Mouse (Mus musculus): ENCODE measurements at regions not wholly inside any gene's neighbourhood (a gene's known extent, or its start where the extent isn't known, plus 50 kb on each side); places are given as distances from the start of the nearest gene placed in this dataset.

DNA sequence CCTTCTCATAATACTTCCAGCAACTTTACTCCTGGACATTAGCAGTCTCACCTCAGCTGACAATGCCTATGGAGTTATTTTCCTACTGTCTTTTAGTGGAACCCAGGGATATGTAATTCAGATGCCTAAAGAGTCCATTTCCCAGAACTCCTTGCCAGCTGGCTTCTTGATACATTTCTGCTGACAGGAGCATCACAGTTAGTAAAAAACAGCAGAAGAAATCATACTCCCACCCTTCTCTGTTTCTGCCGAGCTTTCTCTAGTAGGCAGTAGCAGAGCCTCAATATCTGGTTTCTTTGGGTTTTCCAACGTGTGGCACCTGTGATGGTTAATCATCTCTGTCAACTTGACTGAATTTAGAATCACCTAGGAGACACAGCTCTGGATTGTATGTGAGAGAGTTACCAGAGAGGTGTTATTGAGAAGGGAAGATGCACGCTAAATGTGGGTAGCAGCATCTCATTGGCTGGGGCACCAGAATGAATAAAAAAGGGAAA, 269.1 kb upstream of the Ncam1 start:
- Histone ChIP-seq H3K27me3 (ENCODE audit: control insufficient read depth, insufficient read depth, low read length) (no peaks in the 10 kb centered on the region), H3K36me3 (ENCODE audit: control insufficient read depth, insufficient read depth, low read length) (no peaks in the 10 kb centered on the region), H3K4me3 (ENCODE audit: low read depth, low read length) (no peak overlapping the region), H3K27ac (ENCODE audit: insufficient read depth, low read depth, low read length) (no peak overlapping the region), H3K4me1 (ENCODE audit: control insufficient read depth, insufficient read depth, insufficient read length, low read length) (no peaks in the 10 kb centered on the region)
- 79% methylated on average over 3 of the region's 3 CpGs for WGBS
- TF ChIP-seq CTCF (IDR thresholded peaks at IDR 0.05; ENCODE audit: extremely low read depth, insufficient read length, insufficient replicate concordance, low read depth, low read length) (no peak), POLR2A (IDR thresholded peaks at IDR 0.05; ENCODE audit: low read depth, low read length) (no peak)

- H3K27ac ChIP-seq (ENCODE audit: insufficient read depth, low read depth, low read length), result no peak overlapping the region
- 81% methylated on average over 10 of the region's 10 CpGs for WGBS
- H3K27me3 ChIP-seq (ENCODE audit: control insufficient read depth, insufficient read depth, low read length), result no peaks in the 10 kb centered on the region
- H3K4me1 ChIP-seq (ENCODE audit: control insufficient read depth, insufficient read depth, insufficient read length, low read length), result no peaks in the 10 kb centered on the region
- H3K36me3 ChIP-seq (ENCODE audit: control insufficient read depth, insufficient read depth, low read length), result no peaks in the 10 kb centered on the region
- TF ChIP-seq POLR2A (IDR thresholded peaks at IDR 0.05; ENCODE audit: low read depth, low read length), result no peak
- no peak overlapping the region for H3K4me3 ChIP-seq (ENCODE audit: low read depth, low read length)
Observed at GRCm38 (mm10) chr9:50064505-50065229, 265.9 kb upstream of the Ncam1 start.

DNA sequence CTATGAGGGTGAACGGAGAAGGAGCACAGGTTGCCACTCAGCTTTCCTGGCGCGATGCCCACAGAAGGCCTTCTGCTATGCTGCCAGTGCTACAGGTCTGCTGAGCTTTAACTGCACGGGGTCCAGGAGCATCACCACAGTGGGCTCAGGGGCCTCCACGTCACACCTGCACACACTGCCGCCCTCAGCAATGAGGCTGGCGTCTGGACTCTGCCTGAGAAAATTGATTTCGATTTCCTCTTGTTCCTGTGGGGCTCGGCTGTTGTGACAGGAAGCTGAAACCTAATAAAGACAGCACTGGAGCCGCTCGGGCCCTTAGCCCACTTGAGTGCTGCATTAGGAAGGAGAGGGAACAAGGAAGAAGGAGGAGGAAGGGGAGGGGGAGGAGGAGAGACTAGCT, 239.5 kb upstream of the Ncam1 start:
- Histone ChIP-seq H3K27me3 (ENCODE audit: control insufficient read depth, insufficient read depth, low read length) (no peaks in the 10 kb centered on the region), H3K4me1 (ENCODE audit: control insufficient read depth, insufficient read depth, insufficient read length, low read length) (no peaks in the 10 kb centered on the region), H3K27ac (ENCODE audit: insufficient read depth, low read depth, low read length) (no peak overlapping the region), H3K4me3 (ENCODE audit: low read depth, low read length) (no peak overlapping the region), H3K36me3 (ENCODE audit: control insufficient read depth, insufficient read depth, low read length) (no peaks in the 10 kb centered on the region)
- WGBS, result 50% methylated on average over 11 of the region's 11 CpGs
- no peak for TF ChIP-seq CTCF (IDR thresholded peaks at IDR 0.05; ENCODE audit: extremely low read depth, insufficient read length, insufficient replicate concordance, low read depth, low read length)

DNA sequence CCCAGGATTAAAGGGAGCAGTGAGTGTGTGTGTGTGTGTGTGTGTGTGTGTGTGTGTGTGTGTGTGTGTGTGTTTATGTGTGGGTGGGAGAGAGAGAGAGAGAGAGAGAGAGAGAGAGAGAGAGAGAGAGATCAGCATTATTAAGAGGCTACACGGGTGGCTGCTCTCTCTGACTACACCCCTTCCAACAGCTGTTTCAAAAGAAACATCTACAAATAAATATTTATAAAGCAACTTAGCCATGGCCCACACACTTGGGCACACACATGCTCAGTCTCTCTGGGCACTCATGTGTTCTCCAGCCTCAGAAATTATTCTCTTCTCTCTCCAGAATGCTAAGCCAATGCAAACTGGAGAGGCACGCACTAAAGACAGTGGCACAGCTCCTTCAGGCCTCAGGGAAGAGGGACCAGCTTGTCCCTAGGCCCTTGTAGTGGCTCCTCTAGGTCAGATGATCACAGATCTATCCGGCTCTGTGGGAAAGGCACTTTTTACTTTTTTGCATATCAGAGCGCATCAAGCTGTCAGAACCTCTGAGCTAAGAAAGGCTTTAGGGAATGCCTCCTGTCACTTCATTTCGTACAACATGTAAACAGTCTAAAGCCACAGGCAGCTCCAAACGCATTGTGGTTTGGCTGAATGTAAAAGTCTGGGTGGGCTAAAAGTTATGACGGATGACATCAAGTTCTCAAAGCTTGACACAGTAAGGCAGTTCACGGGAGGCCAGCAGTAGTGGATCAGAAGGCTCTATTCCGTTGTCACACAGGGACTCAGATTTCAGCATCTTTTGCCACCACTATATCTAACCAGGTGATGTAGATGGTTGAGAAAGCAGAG, 233.8 kb upstream of the Ncam1 start:
- Histone ChIP-seq H3K27me3 (ENCODE audit: control insufficient read depth, insufficient read depth, low read length) (no peaks in the 10 kb centered on the region), H3K4me3 (ENCODE audit: low read depth, low read length) (no peak overlapping the region), H3K4me1 (ENCODE audit: control insufficient read depth, insufficient read depth, insufficient read length, low read length) (0 out of 2 replicates have a peak, but pooled peaks cover 2% of the 10 kb centered on the region), H3K36me3 (ENCODE audit: control insufficient read depth, insufficient read depth, low read length) (no peaks in the 10 kb centered on the region), H3K27ac (ENCODE audit: insufficient read depth, low read depth, low read length) (peak overlapping the region; percentile 77)
- WGBS, result 62% methylated on average over 9 of the region's 9 CpGs
- TF ChIP-seq POLR2A (IDR thresholded peaks at IDR 0.05; ENCODE audit: low read depth, low read length) (no peak), CTCF (IDR thresholded peaks at IDR 0.05; ENCODE audit: extremely low read depth, insufficient read length, insufficient replicate concordance, low read depth, low read length) (no peak)

DNA sequence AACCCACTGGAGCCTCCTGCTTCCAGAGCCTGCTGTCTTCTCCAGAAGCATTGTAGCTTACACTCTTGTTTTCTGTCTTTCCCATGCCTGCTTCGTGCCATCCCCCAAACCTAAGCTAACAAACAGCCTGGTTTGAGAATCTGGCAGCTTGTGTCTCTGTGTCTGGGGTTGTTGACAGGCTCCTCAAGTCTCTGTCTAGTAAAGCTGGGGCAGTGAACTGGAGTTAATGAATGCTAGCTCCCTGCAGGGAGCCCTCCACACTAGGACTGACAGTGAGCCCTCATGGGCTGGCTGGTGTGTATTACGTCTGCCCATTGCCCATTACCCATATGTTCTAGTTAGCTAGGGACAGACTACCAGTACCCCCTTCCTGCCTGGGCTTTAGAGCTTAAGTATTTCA, 232.6 kb upstream of the Ncam1 start:
- no peaks in the 10 kb centered on the region for H3K27me3 ChIP-seq (ENCODE audit: control insufficient read depth, insufficient read depth, low read length)
- 0 out of 2 replicates have a peak, but pooled peaks cover 2% of the 10 kb centered on the region for H3K4me1 ChIP-seq (ENCODE audit: control insufficient read depth, insufficient read depth, insufficient read length, low read length)
- no peak overlapping the region for H3K27ac ChIP-seq (ENCODE audit: insufficient read depth, low read depth, low read length)
- TF ChIP-seq CTCF (IDR thresholded peaks at IDR 0.05; ENCODE audit: extremely low read depth, insufficient read length, insufficient replicate concordance, low read depth, low read length) (no peak), POLR2A (IDR thresholded peaks at IDR 0.05; ENCODE audit: low read depth, low read length) (no peak)
- H3K36me3 ChIP-seq (ENCODE audit: control insufficient read depth, insufficient read depth, low read length), result no peaks in the 10 kb centered on the region
- 43% methylated on average over 2 of the region's 2 CpGs for WGBS
- no peak overlapping the region for H3K4me3 ChIP-seq (ENCODE audit: low read depth, low read length)

- Histone ChIP-seq H3K4me3 (ENCODE audit: low read depth, low read length) (no peak overlapping the region), H3K36me3 (ENCODE audit: control insufficient read depth, insufficient read depth, low read length) (no peaks in the 10 kb centered on the region), H3K27ac (ENCODE audit: insufficient read depth, low read depth, low read length) (no peak overlapping the region), H3K4me1 (ENCODE audit: control insufficient read depth, insufficient read depth, insufficient read length, low read length) (0 out of 2 replicates have a peak, but pooled peaks cover 2% of the 10 kb centered on the region), H3K27me3 (ENCODE audit: control insufficient read depth, insufficient read depth, low read length) (no peaks in the 10 kb centered on the region)
- 31% methylated on average over 3 of the region's 3 CpGs for WGBS
- TF ChIP-seq POLR2A (IDR thresholded peaks at IDR 0.05; ENCODE audit: low read depth, low read length), result no peak
- TF ChIP-seq CTCF (IDR thresholded peaks at IDR 0.05; ENCODE audit: extremely low read depth, insufficient read length, insufficient replicate concordance, low read depth, low read length), result no peak
Observed at GRCm38 (mm10) chr9:50029030-50029429, 230.3 kb upstream of the Ncam1 start.

GRCm38 (mm10) chr9:50028573-50028972, 229.8 kb upstream of the Ncam1 start:
- H3K4me1 ChIP-seq (ENCODE audit: control insufficient read depth, insufficient read depth, insufficient read length, low read length), result 0 out of 2 replicates have a peak, but pooled peaks cover 2% of the 10 kb centered on the region
- TF ChIP-seq POLR2A (IDR thresholded peaks at IDR 0.05; ENCODE audit: low read depth, low read length), result no peak
- no peak for TF ChIP-seq CTCF (IDR thresholded peaks at IDR 0.05; ENCODE audit: extremely low read depth, insufficient read length, insufficient replicate concordance, low read depth, low read length)
- no peak overlapping the region for H3K4me3 ChIP-seq (ENCODE audit: low read depth, low read length)
- H3K36me3 ChIP-seq (ENCODE audit: control insufficient read depth, insufficient read depth, low read length), result no peaks in the 10 kb centered on the region
- 83% methylated on average over 2 of the region's 2 CpGs for WGBS
- no peak overlapping the region for H3K27ac ChIP-seq (ENCODE audit: insufficient read depth, low read depth, low read length)
- H3K27me3 ChIP-seq (ENCODE audit: control insufficient read depth, insufficient read depth, low read length), result no peaks in the 10 kb centered on the region

All from small intestine, adult 2 months (tissue).